Mouse (Mus musculus) brain, adult 2 months (tissue): ENCODE results near the gene Casp3.

Source experiments
- DNase-seq: peaks from one replicate; pipeline ENCODE4 v3.0.0; 2011; ENCODE audit warnings: low read depth, low spot score

Gene Casp3

DNA sequence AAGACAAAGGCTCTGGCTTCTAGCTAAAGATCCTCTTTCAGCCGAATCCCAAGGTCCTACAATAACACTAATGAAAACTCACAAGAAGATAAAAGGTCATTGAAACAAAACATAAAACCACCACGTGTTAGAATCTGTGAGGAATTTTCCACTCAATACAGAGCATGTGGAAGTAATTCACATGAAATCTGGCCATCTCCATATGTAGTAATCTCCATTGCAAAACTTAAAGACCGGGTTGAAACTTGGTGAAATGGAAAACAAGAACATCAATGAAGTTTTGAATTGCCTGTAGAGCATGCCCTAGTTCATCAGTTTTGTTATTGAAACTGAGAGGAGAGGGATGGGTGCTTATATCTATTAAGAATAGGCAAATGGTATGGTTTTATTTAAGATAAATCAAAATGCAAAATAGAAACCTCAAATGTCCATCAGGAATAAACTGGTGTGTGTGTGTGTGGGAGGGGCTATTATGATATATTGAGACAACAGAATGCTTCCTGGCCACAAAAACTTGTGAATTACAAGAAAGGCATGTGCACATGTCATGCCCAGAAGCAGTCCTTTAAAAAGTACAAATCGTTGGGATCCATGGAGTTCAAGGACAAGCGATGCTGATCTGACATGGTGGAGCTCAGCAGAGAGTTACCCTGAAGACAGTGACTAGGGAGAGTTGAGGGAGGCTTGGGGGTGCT lies 63.7 kb downstream of the Casp3 start:
- no peak for DNase-seq

- peak; percentile 96 for DNase-seq
These were observed 69.7 kb downstream of the Casp3 start for GRCm38 (mm10) chr8:46686664-46687336.
